Mouse (Mus musculus): ENCODE data around the gene Vps37c. TPM values are rescaled to one million over a fixed set of nuclear protein-coding genes. Genes with fewer than 3 reads are reported as not detected.

The Vps37c gene
- polyA plus RNA-seq, 1 experiment = 30.2 TPM

- H3K36me3 ChIP-seq (ENCODE audit: control insufficient read depth, insufficient read depth) = no peaks in the 10 kb centered on the region
- TF ChIP-seq MAX (IDR thresholded peaks at IDR 0.05; ENCODE audit: low read depth) (no peak), USF1 (IDR thresholded peaks at IDR 0.05; ENCODE audit: low read depth) (no peak), POLR2A (IDR thresholded peaks at IDR 0.05; ENCODE audit: insufficient read length, low read depth) (no peak), SRF (IDR thresholded peaks at IDR 0.05; ENCODE audit: control insufficient read depth, insufficient read length, low read depth) (no peak), CEBPB (IDR thresholded peaks at IDR 0.05; ENCODE audit: insufficient read depth, poor library complexity, severe bottlenecking) (no peak), E2F4 (IDR thresholded peaks at IDR 0.05; ENCODE audit: insufficient read depth) (no peak), POLR2AphosphoS2 (IDR thresholded peaks at IDR 0.05; ENCODE audit: insufficient read length, low read depth) (no peak), REST (IDR thresholded peaks at IDR 0.05; ENCODE audit: insufficient read depth, insufficient read length) (no peak), TCF3 (IDR thresholded peaks at IDR 0.05; ENCODE audit: insufficient read length, low read depth) (no peak), TCF12 (IDR thresholded peaks at IDR 0.05; ENCODE audit: insufficient read depth, poor library complexity, severe bottlenecking) (no peak), MYOG (IDR thresholded peaks at IDR 0.05; ENCODE audit: control insufficient read depth in 1 of 3, insufficient read depth in 1 of 3, insufficient read length in 2 of 3, low read depth in 2 of 3) (no peak), MYOD1 (IDR thresholded peaks at IDR 0.05; ENCODE audit: control insufficient read depth in 1 of 3, insufficient read length in 2 of 3, low read depth in 2 of 3) (no peak)
- H3K27me3 ChIP-seq (ENCODE audit: control insufficient read depth, insufficient read depth, insufficient read length) = no peaks in the 10 kb centered on the region
- H3K79me2 ChIP-seq (ENCODE audit: control insufficient read depth, insufficient read depth) = no peaks in the 10 kb centered on the region
- no peak overlapping the region for H3K4me2 ChIP-seq (ENCODE audit: low read depth)
- H3ac ChIP-seq (ENCODE audit: control insufficient read depth, insufficient read length) = no peak overlapping the region
- H3K4me3 ChIP-seq = no peak overlapping the region
Measured at GRCm38 (mm10) chr19:10758708-10759107, 70.2 kb downstream of the Vps37c start.

GRCm38 (mm10) chr19:10759525-10759924 lies 71.0 kb downstream of the Vps37c start:
- TF ChIP-seq USF1 (IDR thresholded peaks at IDR 0.05; ENCODE audit: low read depth) (no peak), MYOD1 (IDR thresholded peaks at IDR 0.05; ENCODE audit: control insufficient read depth in 1 of 3, insufficient read length in 2 of 3, low read depth in 2 of 3) (no peak), REST (IDR thresholded peaks at IDR 0.05; ENCODE audit: insufficient read depth, insufficient read length) (no peak), TCF12 (IDR thresholded peaks at IDR 0.05; ENCODE audit: insufficient read depth, poor library complexity, severe bottlenecking) (no peak), E2F4 (IDR thresholded peaks at IDR 0.05; ENCODE audit: insufficient read depth) (no peak), POLR2AphosphoS2 (IDR thresholded peaks at IDR 0.05; ENCODE audit: insufficient read length, low read depth) (no peak), TCF3 (IDR thresholded peaks at IDR 0.05; ENCODE audit: insufficient read length, low read depth) (no peak), MAX (IDR thresholded peaks at IDR 0.05; ENCODE audit: low read depth) (no peak), POLR2A (IDR thresholded peaks at IDR 0.05; ENCODE audit: insufficient read length, low read depth) (no peak), SRF (IDR thresholded peaks at IDR 0.05; ENCODE audit: control insufficient read depth, insufficient read length, low read depth) (no peak), CEBPB (IDR thresholded peaks at IDR 0.05; ENCODE audit: insufficient read depth, poor library complexity, severe bottlenecking) (no peak), MYOG (IDR thresholded peaks at IDR 0.05; ENCODE audit: control insufficient read depth in 1 of 3, insufficient read depth in 1 of 3, insufficient read length in 2 of 3, low read depth in 2 of 3) (no peak)
- no peaks in the 10 kb centered on the region for H3K36me3 ChIP-seq (ENCODE audit: control insufficient read depth, insufficient read depth)
- peak overlapping the region; percentile 43 for H3K4me2 ChIP-seq (ENCODE audit: low read depth)
- H3ac ChIP-seq (ENCODE audit: control insufficient read depth, insufficient read length) = no peak overlapping the region
- H3K4me3 ChIP-seq = no peak overlapping the region
- H3K27me3 ChIP-seq (ENCODE audit: control insufficient read depth, insufficient read depth, insufficient read length) = no peaks in the 10 kb centered on the region
- H3K79me2 ChIP-seq (ENCODE audit: control insufficient read depth, insufficient read depth) = no peaks in the 10 kb centered on the region

GRCm38 (mm10) chr19:10759983-10760831 lies 71.7 kb downstream of the Vps37c start:
- TF ChIP-seq MYOD1 (IDR thresholded peaks at IDR 0.05; ENCODE audit: control insufficient read depth in 1 of 3, insufficient read length in 2 of 3, low read depth in 2 of 3) = no peak
- TF ChIP-seq USF1 (IDR thresholded peaks at IDR 0.05; ENCODE audit: low read depth) = no peak
- TF ChIP-seq REST (IDR thresholded peaks at IDR 0.05; ENCODE audit: insufficient read depth, insufficient read length) = no peak
- no peak for TF ChIP-seq SRF (IDR thresholded peaks at IDR 0.05; ENCODE audit: control insufficient read depth, insufficient read length, low read depth)
- no peak for TF ChIP-seq MYOG (IDR thresholded peaks at IDR 0.05; ENCODE audit: control insufficient read depth in 1 of 3, insufficient read depth in 1 of 3, insufficient read length in 2 of 3, low read depth in 2 of 3)
- TF ChIP-seq TCF12 (IDR thresholded peaks at IDR 0.05; ENCODE audit: insufficient read depth, poor library complexity, severe bottlenecking) = no peak
- peak overlapping the region; percentile 43 for H3K4me2 ChIP-seq (ENCODE audit: low read depth)
- no peak overlapping the region for H3ac ChIP-seq (ENCODE audit: control insufficient read depth, insufficient read length)
- H3K27me3 ChIP-seq (ENCODE audit: control insufficient read depth, insufficient read depth, insufficient read length) = no peaks in the 10 kb centered on the region
- no peaks in the 10 kb centered on the region for H3K36me3 ChIP-seq (ENCODE audit: control insufficient read depth, insufficient read depth)
- no peak overlapping the region for H3K4me3 ChIP-seq
- no peaks in the 10 kb centered on the region for H3K79me2 ChIP-seq (ENCODE audit: control insufficient read depth, insufficient read depth)

- no peaks in the 10 kb centered on the region for H3K36me3 ChIP-seq (ENCODE audit: control insufficient read depth, insufficient read depth)
- TF ChIP-seq SRF (IDR thresholded peaks at IDR 0.05; ENCODE audit: control insufficient read depth, insufficient read length, low read depth) (no peak), MAX (IDR thresholded peaks at IDR 0.05; ENCODE audit: low read depth) (no peak), E2F4 (IDR thresholded peaks at IDR 0.05; ENCODE audit: insufficient read depth) (no peak), POLR2A (IDR thresholded peaks at IDR 0.05; ENCODE audit: insufficient read length, low read depth) (no peak), MYOG (IDR thresholded peaks at IDR 0.05; ENCODE audit: control insufficient read depth in 1 of 3, insufficient read depth in 1 of 3, insufficient read length in 2 of 3, low read depth in 2 of 3) (no peak), USF1 (IDR thresholded peaks at IDR 0.05; ENCODE audit: low read depth) (no peak), POLR2AphosphoS2 (IDR thresholded peaks at IDR 0.05; ENCODE audit: insufficient read length, low read depth) (no peak), CEBPB (IDR thresholded peaks at IDR 0.05; ENCODE audit: insufficient read depth, poor library complexity, severe bottlenecking) (no peak), TCF3 (IDR thresholded peaks at IDR 0.05; ENCODE audit: insufficient read length, low read depth) (no peak), REST (IDR thresholded peaks at IDR 0.05; ENCODE audit: insufficient read depth, insufficient read length) (no peak), TCF12 (IDR thresholded peaks at IDR 0.05; ENCODE audit: insufficient read depth, poor library complexity, severe bottlenecking) (no peak), MYOD1 (IDR thresholded peaks at IDR 0.05; ENCODE audit: control insufficient read depth in 1 of 3, insufficient read length in 2 of 3, low read depth in 2 of 3) (no peak)
- no peak overlapping the region for H3ac ChIP-seq (ENCODE audit: control insufficient read depth, insufficient read length)
- H3K27me3 ChIP-seq (ENCODE audit: control insufficient read depth, insufficient read depth, insufficient read length) = no peaks in the 10 kb centered on the region
- no peak overlapping the region for H3K4me3 ChIP-seq
- H3K79me2 ChIP-seq (ENCODE audit: control insufficient read depth, insufficient read depth) = no peaks in the 10 kb centered on the region
- no peak overlapping the region for H3K4me2 ChIP-seq (ENCODE audit: low read depth)
Measured at GRCm38 (mm10) chr19:10761794-10762415, 73.4 kb downstream of the Vps37c start.
